Mouse (Mus musculus): ENCODE data around the gene Uts2r. TPM values are rescaled to one million over a fixed set of nuclear protein-coding genes. Genes with fewer than 3 reads are reported as not detected.

Uts2r gene
- polyA plus RNA-seq, 1 experiment from 2014 or later, result not detected

GRCm38 (mm10) chr11:121125522-121126172 lies 34.4 kb upstream of the Uts2r start:
- H3K4me2 ChIP-seq, result no peak overlapping the region
- no peak for DNase-seq (ENCODE audit: low spot score, missing footprints)
- 86% methylated on average over 3 of the region's 3 CpGs for WGBS
- ATAC-seq (ENCODE audit: low FRiP score), result no peak
- H3K36me3 ChIP-seq (ENCODE audit: control insufficient read depth, insufficient read depth, low read length), result no peaks in the 10 kb centered on the region
- H3K9me3 ChIP-seq (ENCODE audit: control insufficient read depth, low read length), result no peaks in the 10 kb centered on the region
- no peaks in the 10 kb centered on the region for H3K27me3 ChIP-seq (ENCODE audit: control insufficient read depth, insufficient read depth, low read length)
- H3K27ac ChIP-seq (ENCODE audit: low read depth, low read length), result no peak overlapping the region
- H3K4me3 ChIP-seq (ENCODE audit: low read depth, low read length), result no peak overlapping the region
- H3K4me1 ChIP-seq (ENCODE audit: control insufficient read depth, insufficient read depth, low read length), result no peaks in the 10 kb centered on the region
- no peak overlapping the region for H3K9ac ChIP-seq (ENCODE audit: low read length)

GRCm38 (mm10) chr11:121126395-121126794 lies 33.7 kb upstream of the Uts2r start:
- Histone ChIP-seq H3K4me1 (ENCODE audit: control insufficient read depth, insufficient read depth, low read length) (no peaks in the 10 kb centered on the region), H3K36me3 (ENCODE audit: control insufficient read depth, insufficient read depth, low read length) (no peaks in the 10 kb centered on the region), H3K4me3 (ENCODE audit: low read depth, low read length) (no peak overlapping the region), H3K27me3 (ENCODE audit: control insufficient read depth, insufficient read depth, low read length) (no peaks in the 10 kb centered on the region), H3K27ac (ENCODE audit: low read depth, low read length) (no peak overlapping the region), H3K4me2 (no peak overlapping the region), H3K9ac (ENCODE audit: low read length) (no peak overlapping the region), H3K9me3 (ENCODE audit: control insufficient read depth, low read length) (no peaks in the 10 kb centered on the region)
- DNase-seq (ENCODE audit: low spot score, missing footprints), result no peak
- WGBS, result 84% methylated on average over 1 of the region's 1 CpGs
- ATAC-seq (ENCODE audit: low FRiP score), result no peak

GRCm38 (mm10) chr11:121127441-121127840 lies 32.6 kb upstream of the Uts2r start:
- Histone ChIP-seq H3K27ac (ENCODE audit: low read depth, low read length) (no peak overlapping the region), H3K27me3 (ENCODE audit: control insufficient read depth, insufficient read depth, low read length) (no peaks in the 10 kb centered on the region), H3K4me2 (no peak overlapping the region), H3K4me1 (ENCODE audit: control insufficient read depth, insufficient read depth, low read length) (no peaks in the 10 kb centered on the region), H3K9ac (ENCODE audit: low read length) (no peak overlapping the region), H3K4me3 (ENCODE audit: low read depth, low read length) (no peak overlapping the region), H3K9me3 (ENCODE audit: control insufficient read depth, low read length) (no peaks in the 10 kb centered on the region), H3K36me3 (ENCODE audit: control insufficient read depth, insufficient read depth, low read length) (no peaks in the 10 kb centered on the region)
- DNase-seq (ENCODE audit: low spot score, missing footprints) (no peak), ATAC-seq (ENCODE audit: low FRiP score) (no peak)
- 85% methylated on average over 3 of the region's 3 CpGs for WGBS

GRCm38 (mm10) chr11:121129616-121130015 lies 30.5 kb upstream of the Uts2r start:
- no peak overlapping the region for H3K4me2 ChIP-seq
- H3K9me3 ChIP-seq (ENCODE audit: control insufficient read depth, low read length), result no peaks in the 10 kb centered on the region
- no peak for ATAC-seq (ENCODE audit: low FRiP score)
- no peak for DNase-seq (ENCODE audit: low spot score, missing footprints)
- H3K27me3 ChIP-seq (ENCODE audit: control insufficient read depth, insufficient read depth, low read length), result no peaks in the 10 kb centered on the region
- H3K36me3 ChIP-seq (ENCODE audit: control insufficient read depth, insufficient read depth, low read length), result no peaks in the 10 kb centered on the region
- WGBS, result 80% methylated on average over 1 of the region's 1 CpGs
- H3K4me3 ChIP-seq (ENCODE audit: low read depth, low read length), result no peak overlapping the region
- no peak overlapping the region for H3K9ac ChIP-seq (ENCODE audit: low read length)
- H3K4me1 ChIP-seq (ENCODE audit: control insufficient read depth, insufficient read depth, low read length), result no peaks in the 10 kb centered on the region
- H3K27ac ChIP-seq (ENCODE audit: low read depth, low read length), result no peak overlapping the region

GRCm38 (mm10) chr11:121134600-121134999 lies 25.5 kb upstream of the Uts2r start:
- DNase-seq (ENCODE audit: low spot score, missing footprints) (no peak), ATAC-seq (ENCODE audit: low FRiP score) (no peak)
- H3K4me2 ChIP-seq, result no peak overlapping the region
- H3K9ac ChIP-seq (ENCODE audit: low read length), result no peak overlapping the region
- H3K27me3 ChIP-seq (ENCODE audit: control insufficient read depth, insufficient read depth, low read length), result no peaks in the 10 kb centered on the region
- H3K4me1 ChIP-seq (ENCODE audit: control insufficient read depth, insufficient read depth, low read length), result no peaks in the 10 kb centered on the region
- H3K4me3 ChIP-seq (ENCODE audit: low read depth, low read length), result no peak overlapping the region
- H3K27ac ChIP-seq (ENCODE audit: low read depth, low read length), result no peak overlapping the region
- WGBS, result 59% methylated on average over 1 of the region's 1 CpGs
- H3K36me3 ChIP-seq (ENCODE audit: control insufficient read depth, insufficient read depth, low read length), result no peaks in the 10 kb centered on the region
- no peaks in the 10 kb centered on the region for H3K9me3 ChIP-seq (ENCODE audit: control insufficient read depth, low read length)

GRCm38 (mm10) chr11:121137682-121138081 lies 22.4 kb upstream of the Uts2r start:
- H3K9ac ChIP-seq (ENCODE audit: low read length), result no peak overlapping the region
- 90% methylated on average over 5 of the region's 5 CpGs for WGBS
- H3K4me3 ChIP-seq (ENCODE audit: low read depth, low read length), result no peak overlapping the region
- H3K9me3 ChIP-seq (ENCODE audit: control insufficient read depth, low read length), result no peaks in the 10 kb centered on the region
- H3K4me1 ChIP-seq (ENCODE audit: control insufficient read depth, insufficient read depth, low read length), result no peaks in the 10 kb centered on the region
- H3K4me2 ChIP-seq, result no peak overlapping the region
- H3K27ac ChIP-seq (ENCODE audit: low read depth, low read length), result no peak overlapping the region
- DNase-seq (ENCODE audit: low spot score, missing footprints) (no peak), ATAC-seq (ENCODE audit: low FRiP score) (no peak)
- no peaks in the 10 kb centered on the region for H3K27me3 ChIP-seq (ENCODE audit: control insufficient read depth, insufficient read depth, low read length)
- H3K36me3 ChIP-seq (ENCODE audit: control insufficient read depth, insufficient read depth, low read length), result no peaks in the 10 kb centered on the region

- 52% methylated on average over 6 of the region's 6 CpGs for WGBS
- H3K9me3 ChIP-seq (ENCODE audit: control insufficient read depth, low read length), result no peaks in the 10 kb centered on the region
- H3K27me3 ChIP-seq (ENCODE audit: control insufficient read depth, insufficient read depth, low read length), result no peaks in the 10 kb centered on the region
- no peak overlapping the region for H3K4me3 ChIP-seq (ENCODE audit: low read depth, low read length)
- H3K36me3 ChIP-seq (ENCODE audit: control insufficient read depth, insufficient read depth, low read length), result no peaks in the 10 kb centered on the region
- H3K4me2 ChIP-seq, result no peak overlapping the region
- no peak overlapping the region for H3K9ac ChIP-seq (ENCODE audit: low read length)
- H3K27ac ChIP-seq (ENCODE audit: low read depth, low read length), result no peak overlapping the region
- DNase-seq (ENCODE audit: low spot score, missing footprints) (no peak), ATAC-seq (ENCODE audit: low FRiP score) (no peak)
- H3K4me1 ChIP-seq (ENCODE audit: control insufficient read depth, insufficient read depth, low read length), result no peaks in the 10 kb centered on the region
Measured at GRCm38 (mm10) chr11:121138732-121139131, 21.3 kb upstream of the Uts2r start.

GRCm38 (mm10) chr11:121143325-121144015 lies 16.6 kb upstream of the Uts2r start:
- ATAC-seq (ENCODE audit: low FRiP score) (no peak), DNase-seq (ENCODE audit: low spot score, missing footprints) (no peak)
- H3K4me3 ChIP-seq (ENCODE audit: low read depth, low read length), result no peak overlapping the region
- H3K4me1 ChIP-seq (ENCODE audit: control insufficient read depth, insufficient read depth, low read length), result no peaks in the 10 kb centered on the region
- H3K4me2 ChIP-seq, result no peak overlapping the region
- no peaks in the 10 kb centered on the region for H3K9me3 ChIP-seq (ENCODE audit: control insufficient read depth, low read length)
- no peak overlapping the region for H3K9ac ChIP-seq (ENCODE audit: low read length)
- WGBS, result 79% methylated on average over 9 of the region's 9 CpGs
- no peaks in the 10 kb centered on the region for H3K36me3 ChIP-seq (ENCODE audit: control insufficient read depth, insufficient read depth, low read length)
- H3K27me3 ChIP-seq (ENCODE audit: control insufficient read depth, insufficient read depth, low read length), result no peaks in the 10 kb centered on the region
- no peak overlapping the region for H3K27ac ChIP-seq (ENCODE audit: low read depth, low read length)

GRCm38 (mm10) chr11:121145865-121146264 lies 14.2 kb upstream of the Uts2r start, which contains the start of gene Tex19.1:
Gene Tex19.1 (plus strand): TSS chr11:121146143.
- Histone ChIP-seq H3K9ac (ENCODE audit: low read length) (no peak within 1 kb of the TSS), H3K4me1 (ENCODE audit: control insufficient read depth, insufficient read depth, low read length) (no peaks in the 10 kb centered on the region), H3K36me3 (ENCODE audit: control insufficient read depth, insufficient read depth, low read length) (no peaks in the 10 kb centered on the region), H3K4me3 (ENCODE audit: low read depth, low read length) (no peak within 1 kb of the TSS), H3K4me2 (no peak within 1 kb of the TSS), H3K27me3 (ENCODE audit: control insufficient read depth, insufficient read depth, low read length) (no peaks in the 10 kb centered on the region), H3K9me3 (ENCODE audit: control insufficient read depth, low read length) (no peaks in the 10 kb centered on the region), H3K27ac (ENCODE audit: low read depth, low read length) (no peak within 1 kb of the TSS)
- DNase-seq (ENCODE audit: low spot score, missing footprints), result no peak
- ATAC-seq (ENCODE audit: low FRiP score), result no peak
- 93% methylated on average over 22 of the region's 22 CpGs for WGBS
